Mouse (Mus musculus): ENCODE data around the gene Olfr642. TPM values are rescaled to one million over a fixed set of nuclear protein-coding genes. Genes with fewer than 3 reads are reported as not detected.

Olfr642 gene
- polyA plus RNA-seq (2015; fragmentation: Nextera tagmentation; extraction: Ambion mirVana): not detected in 2 replicates

GRCm38 (mm10) chr7:104052566-104052965 is at the start of gene Olfr642:
Olfr642 (minus strand) TSS chr7:104052666.
- H3K9ac ChIP-seq: no peak within 1 kb of the TSS
- WGBS: 61% methylated on average over 1 of the region's 1 CpGs
- ATAC-seq (ENCODE audit: low FRiP score, low read depth): no peak

GRCm38 (mm10) chr7:104085365-104085764 is 32.9 kb upstream of the Olfr642 start, which contains the start of gene Olfr645:
Olfr645 (minus strand) TSS chr7:104085465.
- ATAC-seq (ENCODE audit: low FRiP score, low read depth): no peak
- Histone ChIP-seq H3K4me1 (no peaks in the 10 kb centered on the region), H3K4me2 (replicated peaks) (no peak within 1 kb of the TSS), H3K27me3 (no peaks in the 10 kb centered on the region), H3K9ac (no peak within 1 kb of the TSS), H3K27ac (no peak within 1 kb of the TSS), H3K4me3 (no peak within 1 kb of the TSS), H3K9me3 (no peaks in the 10 kb centered on the region), H3K36me3 (no peaks in the 10 kb centered on the region)
- 60% methylated on average over 1 of the region's 1 CpGs for WGBS

More at GRCm38 (mm10) chr7:104052566-104052965, at the start of gene Olfr642:
- no peak within 1 kb of the TSS for H3K27ac ChIP-seq
- no peaks in the 10 kb centered on the region for H3K9me3 ChIP-seq
- no peaks in the 10 kb centered on the region for H3K27me3 ChIP-seq
- H3K4me2 ChIP-seq (replicated peaks): no peak within 1 kb of the TSS
- no peaks in the 10 kb centered on the region for H3K4me1 ChIP-seq
- no peak within 1 kb of the TSS for H3K4me3 ChIP-seq
- no peaks in the 10 kb centered on the region for H3K36me3 ChIP-seq

- H3K4me3 ChIP-seq: no peak within 1 kb of the TSS
- H3K4me1 ChIP-seq: no peaks in the 10 kb centered on the region
Measured at GRCm38 (mm10) chr7:104071769-104072168, 19.3 kb upstream of the Olfr642 start, which contains the start of gene Olfr644. Olfr644 (minus strand) TSS chr7:104071869.

GRCm38 (mm10) chr7:104061345-104061744 is 8.9 kb upstream of the Olfr642 start, which contains the start of gene 4930516K23Rik:
4930516K23Rik (minus strand) TSS chr7:104061445.
- H3K27ac ChIP-seq: no peak within 1 kb of the TSS
- H3K4me1 ChIP-seq: no peaks in the 10 kb centered on the region
- H3K27me3 ChIP-seq: no peaks in the 10 kb centered on the region
- H3K36me3 ChIP-seq: no peaks in the 10 kb centered on the region
- no peak within 1 kb of the TSS for H3K4me3 ChIP-seq
- H3K9me3 ChIP-seq: no peaks in the 10 kb centered on the region
- no peak within 1 kb of the TSS for H3K9ac ChIP-seq
- ATAC-seq (ENCODE audit: low FRiP score, low read depth): no peak
- H3K4me2 ChIP-seq (replicated peaks): no peak within 1 kb of the TSS
- 46% methylated on average over 2 of the region's 2 CpGs for WGBS

More at GRCm38 (mm10) chr7:104071769-104072168, 19.3 kb upstream of the Olfr642 start, which contains the start of gene Olfr644:
- no peaks in the 10 kb centered on the region for H3K27me3 ChIP-seq
- no peak within 1 kb of the TSS for H3K27ac ChIP-seq
- ATAC-seq (ENCODE audit: low FRiP score, low read depth): no peak
- no peaks in the 10 kb centered on the region for H3K9me3 ChIP-seq
- no peak within 1 kb of the TSS for H3K9ac ChIP-seq
- no peak within 1 kb of the TSS for H3K4me2 ChIP-seq (replicated peaks)
- no peaks in the 10 kb centered on the region for H3K36me3 ChIP-seq
- WGBS: 76% methylated on average over 2 of the region's 2 CpGs

GRCm38 (mm10) chr7:104059215-104059614 is 6.7 kb upstream of the Olfr642 start:
- no peak overlapping the region for H3K9ac ChIP-seq
- no peak overlapping the region for H3K4me2 ChIP-seq (replicated peaks)
- no peaks in the 10 kb centered on the region for H3K27me3 ChIP-seq
- H3K27ac ChIP-seq: no peak overlapping the region
- WGBS: 91% methylated on average over 1 of the region's 1 CpGs
- H3K4me1 ChIP-seq: no peaks in the 10 kb centered on the region
- no peak overlapping the region for H3K4me3 ChIP-seq
- no peaks in the 10 kb centered on the region for H3K36me3 ChIP-seq
- no peaks in the 10 kb centered on the region for H3K9me3 ChIP-seq
- no peak for ATAC-seq (ENCODE audit: low FRiP score, low read depth)

GRCm38 (mm10) chr7:104050745-104051144 is 1.7 kb downstream of the Olfr642 start:
- no peaks in the 10 kb centered on the region for H3K9me3 ChIP-seq
- no peak overlapping the region for H3K4me2 ChIP-seq (replicated peaks)
- no peak overlapping the region for H3K9ac ChIP-seq
- no peaks in the 10 kb centered on the region for H3K27me3 ChIP-seq
- no peak overlapping the region for H3K4me3 ChIP-seq
- WGBS: 85% methylated on average over 4 of the region's 4 CpGs
- H3K27ac ChIP-seq: no peak overlapping the region
- H3K4me1 ChIP-seq: no peaks in the 10 kb centered on the region
- H3K36me3 ChIP-seq: no peaks in the 10 kb centered on the region
- ATAC-seq (ENCODE audit: low FRiP score, low read depth): no peak

- WGBS: 75% methylated on average over 1 of the region's 1 CpGs
- ATAC-seq (ENCODE audit: low FRiP score, low read depth): no peak
- Histone ChIP-seq H3K4me1 (no peaks in the 10 kb centered on the region), H3K9ac (no peak within 1 kb of the TSS), H3K4me2 (replicated peaks) (no peak within 1 kb of the TSS), H3K4me3 (no peak within 1 kb of the TSS), H3K27me3 (no peaks in the 10 kb centered on the region), H3K9me3 (no peaks in the 10 kb centered on the region), H3K36me3 (no peaks in the 10 kb centered on the region), H3K27ac (no peak within 1 kb of the TSS)
Measured at GRCm38 (mm10) chr7:104035145-104035544, 17.3 kb downstream of the Olfr642 start, which contains the start of gene Olfr641. Olfr641 (plus strand) TSS chr7:104035445.

GRCm38 (mm10) chr7:104026978-104027377 is 25.5 kb downstream of the Olfr642 start:
- no peak for ATAC-seq (ENCODE audit: low FRiP score, low read depth)
- H3K36me3 ChIP-seq: no peaks in the 10 kb centered on the region
- no peak overlapping the region for H3K27ac ChIP-seq
- H3K9ac ChIP-seq: no peak overlapping the region
- WGBS: 79% methylated on average over 3 of the region's 3 CpGs
- H3K9me3 ChIP-seq: no peaks in the 10 kb centered on the region
- no peaks in the 10 kb centered on the region for H3K4me1 ChIP-seq
- no peak overlapping the region for H3K4me2 ChIP-seq (replicated peaks)
- H3K27me3 ChIP-seq: no peaks in the 10 kb centered on the region
- H3K4me3 ChIP-seq: no peak overlapping the region

GRCm38 (mm10) chr7:104025473-104025872 is 27.0 kb downstream of the Olfr642 start, which contains the start of gene Olfr640:
Olfr640 (minus strand) TSS chr7:104025573.
- no peak for ATAC-seq (ENCODE audit: low FRiP score, low read depth)
- H3K4me2 ChIP-seq (replicated peaks): no peak within 1 kb of the TSS
- H3K4me1 ChIP-seq: no peaks in the 10 kb centered on the region
- no peaks in the 10 kb centered on the region for H3K36me3 ChIP-seq
- no peak within 1 kb of the TSS for H3K4me3 ChIP-seq
- H3K9ac ChIP-seq: no peak within 1 kb of the TSS
- no peaks in the 10 kb centered on the region for H3K27me3 ChIP-seq
- no peaks in the 10 kb centered on the region for H3K9me3 ChIP-seq
- 82% methylated on average over 6 of the region's 6 CpGs for WGBS
- no peak within 1 kb of the TSS for H3K27ac ChIP-seq

- no peak for ATAC-seq (ENCODE audit: low FRiP score, low read depth)
- Histone ChIP-seq H3K36me3 (no peaks in the 10 kb centered on the region), H3K4me1 (no peaks in the 10 kb centered on the region), H3K9ac (no peak overlapping the region), H3K4me2 (replicated peaks) (no peak overlapping the region), H3K27ac (no peak overlapping the region), H3K9me3 (no peaks in the 10 kb centered on the region), H3K4me3 (no peak overlapping the region), H3K27me3 (no peaks in the 10 kb centered on the region)
- WGBS: 90% methylated on average over 6 of the region's 6 CpGs
Measured at GRCm38 (mm10) chr7:104021651-104022050, 30.8 kb downstream of the Olfr642 start.

GRCm38 (mm10) chr7:104018953-104019352 is 33.5 kb downstream of the Olfr642 start:
- no peaks in the 10 kb centered on the region for H3K36me3 ChIP-seq
- H3K4me3 ChIP-seq: no peak overlapping the region
- H3K27me3 ChIP-seq: no peaks in the 10 kb centered on the region
- no peak for ATAC-seq (ENCODE audit: low FRiP score, low read depth)
- WGBS: 87% methylated on average over 1 of the region's 1 CpGs
- H3K4me2 ChIP-seq (replicated peaks): no peak overlapping the region
- H3K9ac ChIP-seq: no peak overlapping the region
- H3K27ac ChIP-seq: no peak overlapping the region
- H3K9me3 ChIP-seq: no peaks in the 10 kb centered on the region
- H3K4me1 ChIP-seq: no peaks in the 10 kb centered on the region

- no peaks in the 10 kb centered on the region for H3K4me1 ChIP-seq
- H3K9ac ChIP-seq: no peak within 1 kb of the TSS
- H3K27ac ChIP-seq: no peak within 1 kb of the TSS
- H3K4me2 ChIP-seq (replicated peaks): no peak within 1 kb of the TSS
- 0 out of 2 replicates have a peak, but pooled peaks cover under 1% of the 10 kb centered on the region for H3K9me3 ChIP-seq
- H3K36me3 ChIP-seq: no peaks in the 10 kb centered on the region
- H3K27me3 ChIP-seq: no peaks in the 10 kb centered on the region
- no peak within 1 kb of the TSS for H3K4me3 ChIP-seq
- ATAC-seq (ENCODE audit: low FRiP score, low read depth): no peak
Measured at GRCm38 (mm10) chr7:104017203-104017602, 35.3 kb downstream of the Olfr642 start, which contains the start of gene Olfr639. Olfr639 (minus strand) TSS chr7:104017303.

GRCm38 (mm10) chr7:103999124-103999523 is 53.3 kb downstream of the Olfr642 start:
- H3K4me1 ChIP-seq: no peaks in the 10 kb centered on the region
- ATAC-seq (ENCODE audit: low FRiP score, low read depth): no peak
- no peak overlapping the region for H3K9ac ChIP-seq
- H3K36me3 ChIP-seq: no peaks in the 10 kb centered on the region
- no peak overlapping the region for H3K4me2 ChIP-seq (replicated peaks)
- no peaks in the 10 kb centered on the region for H3K9me3 ChIP-seq
- H3K27me3 ChIP-seq: no peaks in the 10 kb centered on the region
- H3K4me3 ChIP-seq: no peak overlapping the region
- H3K27ac ChIP-seq: no peak overlapping the region
